Mouse (Mus musculus): Measurements from ENCODE around the gene Ercc1.

Ercc1 gene

GRCm38 (mm10) chr7:19365376-19365775, 20.8 kb downstream of the Ercc1 start:
- no peak for DNase-seq (ENCODE audit: low spot score)

GRCm38 (mm10) chr7:19368380-19368779, 23.8 kb downstream of the Ercc1 start:
- no peak for DNase-seq (ENCODE audit: low spot score)

DNA sequence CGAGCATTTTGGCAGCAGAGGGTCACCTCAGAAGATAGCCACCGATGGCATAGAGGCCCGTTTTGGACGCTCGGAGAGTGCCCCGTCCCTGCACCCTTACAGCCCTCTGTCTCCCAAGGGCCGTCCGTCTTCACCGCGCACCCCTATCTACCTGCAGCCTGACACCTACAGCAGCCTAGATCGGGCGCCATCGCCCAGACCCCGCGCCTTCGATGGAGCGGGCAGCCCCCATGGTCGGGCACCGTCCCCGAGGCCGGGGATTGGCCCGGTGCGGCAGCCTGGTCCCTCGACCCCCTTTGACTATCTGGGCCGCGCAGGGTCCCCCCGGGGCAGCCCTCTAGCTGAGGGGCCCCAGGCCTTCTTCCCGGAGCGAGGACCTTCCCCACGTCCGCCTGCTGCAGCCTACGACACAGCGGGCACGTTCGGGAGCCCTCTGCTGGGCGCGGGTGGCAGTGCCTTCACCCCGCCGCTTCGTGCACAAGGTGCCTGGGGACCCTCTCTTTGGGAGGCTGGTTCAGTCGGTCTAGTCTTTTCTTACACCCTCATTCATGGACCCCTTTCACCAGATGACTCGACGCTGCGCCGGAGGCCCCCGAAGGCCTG, 25.3 kb downstream of the Ercc1 start:
- DNase-seq (ENCODE audit: low spot score): no peak

GRCm38 (mm10) chr7:19373367-19373766, 28.8 kb downstream of the Ercc1 start:
- no peak for DNase-seq (ENCODE audit: low spot score)

DNA sequence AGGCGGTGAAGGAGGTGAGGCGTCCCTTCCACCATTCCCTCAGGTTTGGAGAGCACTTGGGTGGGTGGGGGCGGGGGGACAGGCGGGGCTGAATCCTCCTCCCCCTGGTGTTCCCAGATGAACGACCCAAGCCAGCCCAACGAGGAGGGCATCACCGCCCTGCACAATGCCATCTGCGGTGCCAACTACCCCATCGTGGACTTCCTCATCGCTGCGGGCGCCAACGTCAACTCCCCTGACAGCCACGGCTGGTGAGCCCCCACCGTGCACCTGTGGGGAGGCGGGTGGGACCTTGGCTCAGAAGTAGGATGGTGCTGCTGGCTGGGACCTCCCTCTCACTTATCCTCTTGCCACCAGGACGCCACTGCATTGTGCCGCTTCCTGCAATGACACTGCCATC, 30.8 kb downstream of the Ercc1 start:
- no peak for DNase-seq (ENCODE audit: low spot score)

DNA sequence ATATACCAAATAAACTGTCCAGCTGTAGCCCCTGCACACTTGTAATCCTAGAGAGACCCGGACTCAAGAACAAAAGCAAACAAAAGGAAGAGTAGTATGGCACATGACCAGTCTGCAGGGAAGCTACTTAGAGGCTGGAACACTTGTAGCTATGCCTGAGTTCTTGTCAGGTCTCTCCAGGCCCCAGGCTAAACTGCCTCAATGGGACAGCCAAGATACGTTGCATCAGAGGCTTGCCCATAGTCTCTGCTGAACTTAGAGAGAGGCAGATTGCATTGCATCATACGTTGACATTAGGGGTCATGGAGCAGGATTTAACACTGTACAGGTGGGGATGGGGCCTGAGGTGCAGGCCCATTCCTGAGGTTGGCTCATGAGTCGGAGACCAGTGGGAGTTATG, 31.4 kb downstream of the Ercc1 start:
- DNase-seq (ENCODE audit: low spot score): no peak

DNA sequence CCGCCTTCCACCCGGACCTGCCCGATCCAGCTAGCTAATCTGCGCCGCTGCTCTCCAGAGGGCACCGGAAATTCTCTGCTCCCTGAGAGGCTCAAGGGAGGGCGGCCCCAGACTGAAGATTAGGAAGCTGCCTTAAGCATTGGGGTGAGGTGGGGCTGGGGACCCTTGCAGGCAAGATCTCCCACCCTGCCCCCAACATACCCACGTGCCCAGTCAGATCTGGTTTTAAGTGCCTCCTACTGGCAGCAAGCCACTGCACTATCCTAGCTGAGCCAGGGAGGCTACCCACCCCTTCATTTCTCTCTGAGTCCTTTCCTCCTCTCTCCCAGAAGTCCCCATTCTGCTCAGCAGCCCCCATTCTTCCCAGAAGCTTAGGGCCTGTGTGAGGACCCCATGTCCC, 33.5 kb downstream of the Ercc1 start:
- no peak for DNase-seq (ENCODE audit: low spot score)

- DNase-seq (ENCODE audit: low spot score): peak; percentile 96
Measured at GRCm38 (mm10) chr7:19381377-19382165, 37.0 kb downstream of the Ercc1 start, which contains the start of gene Ercc2. Gene Ercc2 (plus strand): TSS chr7:19382010.

GRCm38 (mm10) chr7:19382166-19382541, 37.6 kb downstream of the Ercc1 start:
- no peak for DNase-seq (ENCODE audit: low spot score)

DNA sequence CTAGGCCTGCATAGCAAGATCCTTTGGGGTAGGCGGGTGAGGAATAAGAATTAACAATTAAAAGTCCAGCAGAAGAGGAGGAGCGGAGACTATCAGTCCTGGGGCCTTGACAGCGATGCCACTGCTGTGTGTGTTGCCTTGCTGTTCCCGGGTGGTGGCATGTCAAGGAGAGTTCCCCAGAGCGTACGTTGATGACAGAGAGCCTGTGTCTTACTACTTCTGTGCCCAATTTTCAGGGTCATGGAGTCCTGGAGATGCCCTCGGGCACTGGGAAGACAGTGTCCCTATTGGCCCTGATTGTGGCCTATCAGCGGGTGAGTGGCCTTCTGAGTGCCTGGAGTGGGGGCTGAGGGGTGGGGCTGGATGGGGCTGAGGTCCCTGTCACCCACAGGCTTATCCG, 39.1 kb downstream of the Ercc1 start:
- no peak for DNase-seq (ENCODE audit: low spot score)

- no peak for DNase-seq (ENCODE audit: low spot score)
Measured at GRCm38 (mm10) chr7:19388699-19389413, 44.3 kb downstream of the Ercc1 start.

GRCm38 (mm10) chr7:19394484-19394883, 49.9 kb downstream of the Ercc1 start:
- no peak for DNase-seq (ENCODE audit: low spot score)

DNA sequence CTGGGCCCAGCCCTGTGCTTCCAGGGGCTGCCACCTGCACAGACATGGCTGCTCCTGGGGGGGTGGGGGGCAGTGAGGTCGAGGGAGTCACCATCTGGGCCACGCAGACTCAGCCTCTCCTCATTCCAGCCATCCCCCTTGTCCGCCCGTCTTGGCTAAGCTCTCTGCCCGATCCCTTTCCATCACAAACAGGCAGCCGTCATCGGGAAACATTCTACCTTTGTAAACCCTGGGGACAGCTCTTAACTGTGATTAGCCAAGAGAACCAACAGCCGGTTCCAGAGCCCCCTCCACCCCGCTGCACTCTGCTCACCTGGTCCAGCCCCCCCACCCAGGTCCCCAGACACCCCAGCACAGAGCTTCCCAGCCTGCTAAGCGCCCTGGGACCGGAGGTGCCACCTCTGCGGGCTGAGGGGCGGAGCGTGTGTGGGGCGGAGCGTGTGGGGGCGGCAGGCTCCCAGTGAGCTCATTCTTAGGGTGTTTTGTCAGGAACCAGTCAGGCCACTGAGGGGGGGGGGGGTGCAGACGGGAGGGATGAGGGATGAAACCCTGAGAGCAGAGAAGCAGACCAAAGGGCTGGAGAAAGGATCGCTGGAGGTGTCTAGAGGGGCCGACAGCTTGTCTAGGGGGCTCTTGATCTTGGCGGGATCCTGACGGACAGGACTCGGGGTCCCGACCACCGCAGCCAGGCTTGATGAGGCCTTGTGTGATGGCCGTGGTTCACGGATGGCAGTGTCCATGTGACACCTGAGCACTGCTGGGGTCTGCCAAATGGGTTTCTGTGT, 55.1 kb downstream of the Ercc1 start:
- no peak for DNase-seq (ENCODE audit: low spot score)

DNA sequence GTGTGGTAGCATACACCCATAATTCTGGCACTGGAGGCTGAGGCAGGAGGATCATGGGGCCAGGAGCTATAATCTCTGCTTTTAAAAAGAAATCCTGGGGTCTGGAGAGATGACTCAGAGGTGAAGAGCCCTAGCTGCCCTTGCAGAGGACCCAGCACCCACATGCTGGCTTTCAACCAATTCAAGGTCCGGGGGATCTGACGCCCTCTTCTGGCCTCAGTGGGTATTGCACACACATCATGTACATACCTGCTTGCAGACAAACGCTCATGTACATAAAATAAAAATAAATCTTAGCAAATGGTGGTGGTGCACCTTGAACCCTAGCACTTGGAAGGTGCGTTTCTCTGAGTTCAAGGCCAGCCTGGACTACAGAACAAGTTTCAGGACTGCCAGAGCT, 56.4 kb downstream of the Ercc1 start:
- no peak for DNase-seq (ENCODE audit: low spot score)

- no peak for DNase-seq (ENCODE audit: low spot score)
Measured at GRCm38 (mm10) chr7:19402535-19403112, 58.0 kb downstream of the Ercc1 start.

GRCm38 (mm10) chr7:19403731-19404296, 59.2 kb downstream of the Ercc1 start, which contains the start of gene Klc3:
Gene Klc3 (minus strand): TSS chr7:19404104.
- no peak for DNase-seq (ENCODE audit: low spot score)

- no peak for DNase-seq (ENCODE audit: low spot score)
Measured at GRCm38 (mm10) chr7:19404476-19404875, 59.9 kb downstream of the Ercc1 start, which contains the start of gene Ckm. Gene Ckm (plus strand): TSS chr7:19404776.

DNA sequence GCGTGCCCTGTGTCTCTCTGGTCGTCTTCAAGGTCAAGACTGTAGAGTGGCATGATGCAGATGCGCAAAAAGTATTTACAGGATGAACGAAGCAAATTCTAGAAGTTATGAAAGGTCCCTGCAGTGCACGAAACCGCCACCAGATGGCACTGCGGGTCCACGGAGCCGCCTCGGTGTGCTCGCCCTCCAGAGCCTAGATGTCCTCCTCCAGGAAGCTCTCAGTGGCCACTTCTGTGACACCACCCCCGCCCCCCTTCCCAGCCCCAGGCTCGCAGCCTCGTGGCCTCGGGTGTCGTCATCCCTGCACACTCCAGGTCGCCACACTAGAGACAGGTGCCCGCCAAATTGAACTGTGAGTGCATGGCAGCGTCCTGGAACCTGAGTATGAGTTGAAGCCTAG, 60.8 kb downstream of the Ercc1 start:
- no peak for DNase-seq (ENCODE audit: low spot score)
